Mouse (Mus musculus) left cerebral cortex, adult 2 months (tissue): ENCODE data around the gene Arpc5. TPM values are rescaled to one million over a fixed set of nuclear protein-coding genes. Genes with fewer than 3 reads are reported as not detected.
A peak's percentile ranks its signal among the peaks of the same experiment; 100 is the strongest.

Experiments used
- DNase-seq, 2 experiments: peaks; one replicate each; pipeline ENCODE4 v3.0.0; 2021 to 2022; ENCODE audit warnings: low spot score in 2 of 2, mixed read lengths in 1 of 2; ENCODE audit errors: extremely low spot score in 1 of 2
- H3K27ac ChIP-seq: fragments of 200-600 bp; 2 replicates; pipeline ENCODE4 v1.8.1; 2022
- H3K4me3 ChIP-seq: fragments of 200-600 bp; 2 replicates; pipeline ENCODE4 v1.8.1; 2022
- CTCF ChIP-seq: fragments of 200-600 bp; IDR thresholded peaks from 2 replicates; pipeline ENCODE4 v1.8.1; 2022; ENCODE audit warnings: antibody characterized with exemption, mild to moderate bottlenecking, moderate library complexity
- intact Hi-C: fragments of 180-260 bp; cut with DNase I; formaldehyde crosslinking; loops from one replicate; pipeline ENCODE4 v1.15.1; 2025
- total RNA-seq, 2 experiments: library from RNA; stranded (reverse); gene quantifications; 2 replicates each; pipeline ENCODE4 v1.2.3; 2021

The Arpc5 gene
- total RNA-seq, 2 experiments from 2014 or later = 89.6 to 94.7 TPM

DNA sequence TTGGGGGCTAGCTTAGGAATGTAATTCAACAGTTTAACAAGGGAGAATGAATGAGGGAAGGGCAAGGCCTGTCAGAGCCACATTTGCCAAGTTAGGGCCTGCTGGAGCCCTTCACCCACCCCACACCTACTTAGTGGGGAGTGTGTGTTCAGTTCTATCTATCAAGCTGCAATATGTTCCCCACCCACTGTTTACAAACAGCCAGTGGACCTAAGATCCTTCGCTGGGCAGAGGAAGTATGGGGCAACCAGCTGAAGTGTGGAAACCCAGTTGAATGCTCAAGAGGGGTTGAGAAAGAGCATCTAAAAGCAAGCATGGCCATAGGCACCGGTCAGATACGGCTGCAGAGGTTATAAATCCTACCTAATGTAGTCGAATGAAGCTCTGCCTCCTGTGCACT, 20.6 kb downstream of the Arpc5 start:
- no peak for TF ChIP-seq CTCF
- intact Hi-C loops = loop anchor here (1.0 to 10.0 kb wide), 2 partner anchors 16 to 628 kb away; no protein-coding TSS in a partner anchor
- Histone ChIP-seq H3K27ac (no peak overlapping the region), H3K4me3 (no peak overlapping the region)
- no peak for DNase-seq

DNA sequence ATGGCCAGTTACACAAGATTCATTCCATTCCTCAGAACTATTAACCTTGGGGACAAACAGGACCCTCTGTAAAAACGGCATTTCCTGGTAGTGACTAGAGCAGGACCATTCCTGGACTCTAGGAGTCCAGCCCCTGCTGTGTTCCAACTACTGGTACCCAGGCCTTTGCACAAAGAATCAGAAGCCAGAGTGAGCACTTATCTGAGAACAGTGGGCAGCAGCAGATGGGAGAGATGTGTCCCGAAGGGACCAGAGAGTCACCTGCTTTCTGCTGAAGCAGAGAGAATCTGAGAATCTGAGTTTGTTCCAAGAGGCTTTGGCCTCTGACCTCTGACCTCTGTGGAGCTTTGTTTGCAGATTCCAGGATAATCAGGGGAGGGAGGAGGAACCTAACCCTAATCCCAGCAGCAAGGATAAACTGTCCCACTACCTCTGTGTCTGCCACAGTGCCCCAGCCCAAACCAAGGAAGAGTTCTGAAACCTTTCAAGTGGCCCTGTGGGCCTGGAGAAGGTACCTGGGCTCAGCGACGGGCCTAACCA, 21.8 kb downstream of the Arpc5 start:
- no peak for DNase-seq
- no peak for TF ChIP-seq CTCF
- intact Hi-C loops = loop anchor here (10.0 kb wide), 1 partner anchor 627 kb away; no protein-coding TSS in a partner anchor

GRCm38 (mm10) chr1:152790254-152790653, 23.9 kb downstream of the Arpc5 start:
- H3K4me3 ChIP-seq = no peak overlapping the region
- DNase-seq = no peak
- H3K27ac ChIP-seq = no peak overlapping the region
- TF ChIP-seq CTCF = peak; percentile 51
- intact Hi-C loops = no loop called here

More for the DNA sequence above, 21.8 kb downstream of the Arpc5 start:
- Histone ChIP-seq H3K4me3 (no peak overlapping the region), H3K27ac (no peak overlapping the region)

DNA sequence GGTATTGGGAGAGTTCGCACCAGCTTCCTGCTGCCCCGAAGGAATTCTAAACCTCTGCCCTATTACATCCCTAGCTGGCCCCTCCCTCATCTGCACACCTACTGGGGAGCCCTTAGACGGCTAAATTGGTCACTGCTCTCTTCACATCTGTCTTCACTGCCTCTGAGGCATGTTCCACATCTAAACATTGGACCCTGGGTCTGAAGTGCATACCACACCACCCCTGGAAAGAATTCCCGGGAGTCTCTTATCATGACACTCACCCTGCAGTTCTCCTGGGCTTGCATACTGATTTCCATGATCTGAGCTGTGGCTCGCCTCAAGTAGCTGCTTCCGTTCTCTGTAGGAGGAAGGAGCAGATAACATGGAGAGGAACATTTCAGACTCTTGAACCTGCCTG, 24.5 kb downstream of the Arpc5 start:
- Histone ChIP-seq H3K4me3 (no peak overlapping the region), H3K27ac (no peak overlapping the region)
- DNase-seq = no peak
- intact Hi-C loops = no loop called here
- no peak for TF ChIP-seq CTCF

DNA sequence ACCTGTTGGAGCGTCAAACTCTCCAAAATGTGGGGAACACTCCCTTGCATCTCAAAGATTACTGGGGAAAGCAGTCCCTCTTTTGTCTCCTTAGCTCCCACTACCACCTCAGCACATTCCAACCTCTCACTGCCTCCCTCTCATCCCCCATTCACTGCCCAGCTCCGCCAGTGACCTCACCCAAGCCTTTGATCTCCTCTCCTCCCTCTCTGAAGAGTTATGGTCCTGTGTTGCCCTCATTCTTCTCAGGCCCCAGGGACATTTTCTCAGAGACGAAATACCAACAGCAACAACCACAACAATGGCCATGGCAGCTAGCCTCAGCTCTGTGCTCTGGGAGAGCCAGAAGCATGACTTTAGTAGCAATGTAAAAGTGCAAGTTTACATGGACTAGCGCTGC, 24.9 kb downstream of the Arpc5 start:
- Histone ChIP-seq H3K27ac (no peak overlapping the region), H3K4me3 (no peak overlapping the region)
- no peak for TF ChIP-seq CTCF
- intact Hi-C loops = no loop called here
- DNase-seq = no peak

- Histone ChIP-seq H3K4me3 (no peak overlapping the region), H3K27ac (peak overlapping the region; percentile 54; the same call in 1 of the 2 replicates)
- intact Hi-C loops = no loop called here
- peak in 1 of 2 experiments; percentile 32 for DNase-seq
- TF ChIP-seq CTCF = no peak
These were observed 26.6 kb downstream of the Arpc5 start for GRCm38 (mm10) chr1:152792736-152793494.

GRCm38 (mm10) chr1:152793495-152794130, 27.3 kb downstream of the Arpc5 start:
- no peak for DNase-seq
- no peak for TF ChIP-seq CTCF
- intact Hi-C loops = no loop called here
- Histone ChIP-seq H3K4me3 (no peak overlapping the region), H3K27ac (peak overlapping the region; percentile 24; the same call in 1 of the 2 replicates)

GRCm38 (mm10) chr1:152795688-152796255, 29.4 kb downstream of the Arpc5 start:
- Histone ChIP-seq H3K4me3 (no peak overlapping the region), H3K27ac (no peak overlapping the region)
- intact Hi-C loops = no loop called here
- no peak for DNase-seq
- no peak for TF ChIP-seq CTCF

GRCm38 (mm10) chr1:152796683-152797263, 30.4 kb downstream of the Arpc5 start:
- intact Hi-C loops = no loop called here

GRCm38 (mm10) chr1:152798125-152798524, 31.8 kb downstream of the Arpc5 start:
- intact Hi-C loops = no loop called here
- TF ChIP-seq CTCF = no peak
- Histone ChIP-seq H3K27ac (no peak overlapping the region), H3K4me3 (no peak overlapping the region)
- DNase-seq = no peak

More at GRCm38 (mm10) chr1:152796683-152797263, 30.4 kb downstream of the Arpc5 start:
- Histone ChIP-seq H3K4me3 (no peak overlapping the region), H3K27ac (no peak overlapping the region)
- TF ChIP-seq CTCF = no peak
- no peak for DNase-seq

DNA sequence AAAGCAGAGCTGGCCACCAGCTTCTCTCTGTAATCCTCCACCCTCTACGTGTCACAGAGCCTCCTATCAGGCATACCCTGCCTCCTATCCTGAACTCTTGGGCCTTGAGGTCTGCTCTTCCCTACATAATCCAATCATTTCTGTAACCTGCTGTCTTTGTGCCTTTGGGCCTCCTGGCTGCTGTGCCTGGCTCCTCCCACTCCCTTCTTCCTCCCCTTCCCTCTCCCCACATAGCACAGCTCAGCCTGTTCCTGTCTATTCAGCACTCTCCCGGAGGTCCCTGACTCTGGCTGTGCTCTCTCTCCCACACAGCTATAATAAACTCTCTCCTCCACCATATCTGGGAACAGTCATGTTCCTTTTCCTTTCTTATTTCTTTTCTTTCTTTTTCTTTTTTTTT, 33.6 kb downstream of the Arpc5 start, which contains the start of gene Ncf2:
Ncf2 (plus strand) TSS at position 298 of the 400 bp plus-strand sequence.
- no peak within 1 kb of the TSS for H3K4me3 ChIP-seq
- DNase-seq = no peak
- intact Hi-C loops = no loop called here
- no peak for TF ChIP-seq CTCF
- no peak within 1 kb of the TSS for H3K27ac ChIP-seq
